Mouse (Mus musculus): ENCODE results near the gene Elmod2. TPM values are rescaled to one million over a fixed set of nuclear protein-coding genes. Genes with fewer than 3 reads are reported as not detected.
"Not testable (repeated sequence)": the region's sequence is repeated elsewhere in the genome, so short reads cannot be mapped to it uniquely, and the experiment has no call there.

The Elmod2 gene
- 10 to 100 TPM; 21.2 to 25.9 TPM for total RNA-seq (2021)
- long read RNA-seq, experiment 1, full-length matches to known transcripts = 16 of 18 reads
- long read RNA-seq, experiment 1, partial matches to known transcripts = 0 of 18 reads
- long read RNA-seq, experiment 1, other reads (novel, unspliced or antisense) = 2 of 18 reads
- long read RNA-seq, experiment 2, full-length matches to known transcripts = 11 of 18 reads
- long read RNA-seq, experiment 2, partial matches to known transcripts = 2 of 18 reads
- long read RNA-seq, experiment 2, other reads (novel, unspliced or antisense) = 5 of 18 reads

- peak; percentile 98 to 99 for DNase-seq (ENCODE audit: low spot score in 2 of 2)
Observed at GRCm38 (mm10) chr8:83331899-83332697, at the start of gene Elmod2. Gene Elmod2 (minus strand): TSS chr8:83332486.

GRCm38 (mm10) chr8:83381016-83381415 is 48.7 kb upstream of the Elmod2 start:
- DNase-seq (ENCODE audit: low spot score in 2 of 2) = no peak

GRCm38 (mm10) chr8:83380141-83380540 is 47.9 kb upstream of the Elmod2 start:
- DNase-seq (ENCODE audit: low spot score in 2 of 2) = no peak

GRCm38 (mm10) chr8:83377231-83377630 is 44.9 kb upstream of the Elmod2 start:
- DNase-seq (ENCODE audit: low spot score in 2 of 2) = no peak

GRCm38 (mm10) chr8:83363156-83363769 is 31.0 kb upstream of the Elmod2 start:
- DNase-seq (ENCODE audit: low spot score in 2 of 2) = no peak

GRCm38 (mm10) chr8:83351315-83351714 is 19.0 kb upstream of the Elmod2 start:
- DNase-seq (ENCODE audit: low spot score in 2 of 2) = no peak

- DNase-seq (ENCODE audit: low spot score in 2 of 2) = no peak
Observed at GRCm38 (mm10) chr8:83348263-83348662, 16.0 kb upstream of the Elmod2 start, which contains the start of gene Mgat4d. Gene Mgat4d (plus strand): TSS chr8:83348471.

GRCm38 (mm10) chr8:83342693-83343092 is 10.4 kb upstream of the Elmod2 start:
- no peak for DNase-seq (ENCODE audit: low spot score in 2 of 2)

GRCm38 (mm10) chr8:83342076-83342475 is 9.8 kb upstream of the Elmod2 start:
- DNase-seq (ENCODE audit: low spot score in 2 of 2) = no peak

- no peak for DNase-seq (ENCODE audit: low spot score in 2 of 2)
Observed at GRCm38 (mm10) chr8:83332864-83333263, 578 bp upstream of the Elmod2 start.

GRCm38 (mm10) chr8:83331567-83331898 is 753 bp downstream of the Elmod2 start:
- DNase-seq (ENCODE audit: low spot score in 2 of 2) = no peak

- DNase-seq (ENCODE audit: low spot score in 2 of 2) = no peak
Observed at GRCm38 (mm10) chr8:83327889-83328288, 4.4 kb downstream of the Elmod2 start.

GRCm38 (mm10) chr8:83323056-83323455 is 9.2 kb downstream of the Elmod2 start:
- DNase-seq (ENCODE audit: low spot score in 2 of 2) = no peak

- DNase-seq (ENCODE audit: low spot score in 2 of 2) = no peak
Observed at GRCm38 (mm10) chr8:83322374-83322773, 9.9 kb downstream of the Elmod2 start.

- no peak for DNase-seq (ENCODE audit: low spot score in 2 of 2)
Observed at GRCm38 (mm10) chr8:83320543-83320942, 11.7 kb downstream of the Elmod2 start.

GRCm38 (mm10) chr8:83315691-83316090 is 16.6 kb downstream of the Elmod2 start:
- no peak for DNase-seq (ENCODE audit: low spot score in 2 of 2)

GRCm38 (mm10) chr8:83315084-83315483 is 17.2 kb downstream of the Elmod2 start:
- DNase-seq (ENCODE audit: low spot score in 2 of 2) = not testable (repeated sequence)

- no peak for DNase-seq (ENCODE audit: low spot score in 2 of 2)
Observed at GRCm38 (mm10) chr8:83309836-83310235, 22.4 kb downstream of the Elmod2 start.

GRCm38 (mm10) chr8:83304946-83305345 is 27.3 kb downstream of the Elmod2 start:
- DNase-seq (ENCODE audit: low spot score in 2 of 2) = no peak

- DNase-seq (ENCODE audit: low spot score in 2 of 2) = peak in 1 of 2 experiments; percentile 10
Observed at GRCm38 (mm10) chr8:83300135-83300534, 32.2 kb downstream of the Elmod2 start.

- no peak for DNase-seq (ENCODE audit: low spot score in 2 of 2)
Observed at GRCm38 (mm10) chr8:83297375-83297774, 34.9 kb downstream of the Elmod2 start.

GRCm38 (mm10) chr8:83290176-83290575 is 42.1 kb downstream of the Elmod2 start, which contains the start of gene Ucp1:
Gene Ucp1 (plus strand): TSS chr8:83290352.
- no peak for DNase-seq (ENCODE audit: low spot score in 2 of 2)

Data from adrenal gland, adult 18-20 months (tissue).